Mouse (Mus musculus) urinary bladder, postnatal 36 days (tissue): Measurements from ENCODE around the gene Ppp1r16b.

ENCODE experiments used
- DNase-seq, 2 experiments: peaks; one replicate each; pipeline ENCODE4 v3.0.0; 2022; ENCODE audit warnings: low spot score in 2 of 2, mixed read lengths in 1 of 2

The Ppp1r16b gene

DNA sequence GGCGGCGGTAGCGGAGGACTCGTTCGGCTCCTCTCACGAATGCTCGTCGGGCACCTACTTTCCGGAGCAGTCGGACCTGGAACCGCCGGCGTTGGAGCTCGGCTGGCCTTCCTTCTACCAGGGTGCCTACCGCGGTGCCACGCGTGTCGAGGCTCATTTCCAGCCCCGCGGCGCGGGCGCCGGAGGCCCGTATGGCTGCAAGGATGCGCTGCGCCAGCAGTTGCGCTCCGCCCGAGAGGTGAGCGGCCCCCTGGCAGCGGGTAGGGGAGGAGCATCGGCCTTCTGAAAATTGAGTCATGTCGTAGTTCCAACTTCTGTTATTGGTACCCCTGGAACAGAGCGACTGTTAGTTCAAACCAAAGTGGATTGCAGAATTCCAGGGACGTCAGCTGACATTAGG is 103.2 kb downstream of the Ppp1r16b start:
- DNase-seq = no peak

DNA sequence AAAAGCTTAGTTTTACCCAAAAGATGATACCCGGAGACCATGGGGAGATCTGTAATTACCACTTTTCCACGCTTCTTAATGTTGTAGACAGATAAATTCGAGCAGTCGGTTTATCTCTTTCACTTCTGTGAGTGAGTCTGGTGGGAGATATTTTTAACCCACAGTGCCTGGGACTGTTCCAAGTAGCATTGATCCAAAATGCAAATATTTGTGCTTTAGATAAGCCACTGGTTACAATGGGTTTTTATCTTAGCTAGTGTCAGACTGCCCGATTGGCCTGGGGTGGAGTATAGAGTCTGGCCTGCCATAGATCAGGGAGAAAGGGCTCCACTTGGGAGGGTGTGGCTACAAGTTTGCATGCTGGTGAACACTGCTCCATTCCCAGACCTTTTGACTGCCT is 103.6 kb downstream of the Ppp1r16b start:
- no peak for DNase-seq

DNA sequence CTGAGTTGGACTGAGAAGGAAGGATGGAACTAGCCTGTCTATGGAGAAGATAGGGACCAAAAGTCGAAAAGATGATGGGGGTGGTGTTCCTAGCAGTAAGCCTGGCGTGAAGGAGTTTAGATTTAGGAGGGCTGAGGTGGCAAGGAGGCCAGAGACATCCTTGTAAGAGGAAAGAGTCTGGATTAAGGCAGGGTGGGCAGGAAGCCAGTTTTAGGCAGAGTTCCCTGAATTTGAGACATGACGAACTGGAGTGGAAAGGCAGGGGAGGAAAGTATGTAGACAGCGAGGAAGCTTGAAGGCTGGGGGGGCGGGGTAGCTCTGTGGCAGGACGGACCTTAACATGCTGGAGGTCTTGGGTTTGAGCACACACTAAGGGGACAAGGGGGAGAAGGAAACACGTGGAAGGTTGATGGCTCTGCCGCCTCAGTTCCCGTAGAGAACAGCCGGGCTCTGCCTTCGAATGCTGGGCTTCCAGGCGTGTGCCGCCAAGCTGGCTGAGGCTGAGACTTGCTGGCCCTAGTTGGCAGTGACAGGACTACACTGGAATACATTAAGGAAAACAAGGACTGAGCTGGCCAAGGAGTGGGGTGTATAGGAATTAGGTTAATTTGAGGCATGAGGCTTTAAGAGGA is 105.0 kb downstream of the Ppp1r16b start:
- peak in 1 of 2 experiments; percentile 22 for DNase-seq

DNA sequence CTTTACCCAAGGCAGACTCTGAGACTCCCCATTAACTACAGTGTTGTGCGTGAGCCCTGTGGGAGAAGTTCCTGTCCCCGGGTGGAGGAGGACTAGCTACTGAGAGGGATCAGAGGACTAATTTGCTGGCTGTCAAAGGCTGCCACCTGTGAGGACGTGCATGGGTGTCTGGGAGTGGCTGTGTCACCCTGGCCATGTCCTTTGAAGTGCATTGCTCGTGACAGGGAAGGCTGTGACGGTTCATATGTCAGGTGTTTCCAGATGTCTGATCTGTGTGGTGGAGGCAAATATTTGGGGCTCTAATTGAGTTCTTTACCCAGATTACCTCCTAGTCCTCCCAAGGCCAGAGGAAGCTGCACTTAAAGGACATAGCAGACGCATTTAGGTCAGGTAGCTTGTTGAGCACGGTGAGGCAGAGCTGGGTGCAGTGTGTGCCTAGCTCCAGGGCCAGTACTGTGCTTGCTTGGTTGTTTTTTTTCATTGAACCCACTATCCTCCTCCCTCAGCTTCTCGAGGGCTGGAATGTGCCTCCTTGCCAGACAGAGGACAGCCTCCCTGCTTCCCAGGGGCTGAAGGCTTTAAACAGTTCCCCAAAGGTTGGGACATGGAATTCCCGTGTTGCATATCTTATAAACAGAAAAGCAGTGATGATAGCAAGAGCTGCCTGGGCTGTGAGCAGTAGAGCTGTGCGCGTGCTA is 106.0 kb downstream of the Ppp1r16b start:
- no peak for DNase-seq

DNA sequence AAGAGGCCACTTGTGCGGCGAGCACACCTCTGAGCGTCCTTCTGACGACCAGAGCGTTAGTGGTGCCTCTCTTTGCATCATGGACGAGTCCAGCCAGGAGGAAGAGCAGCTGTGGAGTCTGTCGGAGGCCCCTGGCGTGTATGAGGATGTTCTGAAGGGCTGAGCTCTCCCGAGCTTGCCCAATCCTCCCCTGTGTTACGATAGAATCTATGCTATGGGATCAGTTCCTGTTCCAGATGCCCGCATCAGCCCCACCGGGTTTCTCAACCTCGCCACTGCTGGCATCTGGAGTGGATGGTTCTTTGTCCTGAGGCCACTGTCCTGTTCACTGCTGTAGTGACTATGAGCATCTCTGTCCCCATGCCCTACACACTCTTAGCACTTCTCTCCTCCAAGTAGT is 107.6 kb downstream of the Ppp1r16b start:
- DNase-seq = no peak

DNA sequence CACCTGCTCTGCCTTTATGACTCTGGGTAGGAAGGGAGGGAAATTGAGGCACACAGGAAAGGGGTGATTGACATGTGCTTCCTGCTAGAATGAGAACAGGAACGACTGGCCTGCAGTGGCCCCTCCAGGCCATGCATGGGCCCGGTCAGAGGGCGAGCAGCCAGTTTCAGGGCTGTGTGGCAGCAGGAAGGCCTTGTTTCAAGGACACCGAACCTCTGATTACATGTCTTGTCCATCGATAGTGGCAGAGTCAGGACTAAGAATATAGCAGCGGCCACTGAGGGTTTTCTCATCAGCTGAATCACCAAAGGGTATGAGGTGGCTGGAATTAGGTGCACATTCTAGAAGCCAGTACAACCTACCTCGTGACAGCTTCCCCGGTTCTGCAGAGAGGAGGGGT is 109.7 kb downstream of the Ppp1r16b start:
- DNase-seq = no peak

DNA sequence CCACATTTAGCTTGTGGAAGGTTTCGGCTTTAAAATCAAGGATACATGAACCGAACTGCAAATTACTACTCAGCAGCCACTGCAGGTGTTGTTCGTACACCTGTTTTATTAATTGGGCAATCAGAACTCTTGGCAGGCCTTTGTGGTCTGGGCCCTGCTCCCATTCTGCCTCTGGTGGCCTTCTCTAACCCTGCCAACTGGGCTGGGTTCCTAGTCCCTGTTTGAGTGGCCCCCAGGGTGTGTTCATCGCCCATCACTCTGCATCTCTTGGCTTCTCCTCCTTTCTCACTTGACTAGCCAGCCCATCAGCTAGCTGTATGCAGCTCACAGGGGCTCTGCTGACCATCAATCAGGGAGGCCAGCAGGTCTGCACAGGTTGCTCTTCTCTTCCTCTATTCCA is 111.5 kb downstream of the Ppp1r16b start:
- DNase-seq = no peak

DNA sequence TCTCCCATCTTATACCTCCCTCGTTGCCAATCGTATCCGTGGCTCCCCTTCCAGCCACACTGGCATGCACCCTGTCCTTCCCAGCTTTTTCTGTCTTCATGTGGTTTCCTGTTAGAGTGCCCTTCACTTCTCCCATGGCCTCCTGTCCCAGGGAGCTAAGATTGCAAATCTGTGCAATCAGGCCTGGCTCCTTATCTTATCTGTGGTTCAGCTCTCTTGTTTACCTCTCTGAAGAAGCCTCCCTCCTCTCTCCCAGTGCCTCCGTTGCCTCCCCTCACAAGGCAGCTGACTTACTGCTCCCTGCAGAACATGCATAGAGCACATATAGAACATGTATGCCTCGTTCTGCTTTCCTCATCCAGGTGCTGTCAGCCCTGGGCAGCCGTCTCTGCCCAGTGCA is 112.3 kb downstream of the Ppp1r16b start:
- no peak for DNase-seq

DNA sequence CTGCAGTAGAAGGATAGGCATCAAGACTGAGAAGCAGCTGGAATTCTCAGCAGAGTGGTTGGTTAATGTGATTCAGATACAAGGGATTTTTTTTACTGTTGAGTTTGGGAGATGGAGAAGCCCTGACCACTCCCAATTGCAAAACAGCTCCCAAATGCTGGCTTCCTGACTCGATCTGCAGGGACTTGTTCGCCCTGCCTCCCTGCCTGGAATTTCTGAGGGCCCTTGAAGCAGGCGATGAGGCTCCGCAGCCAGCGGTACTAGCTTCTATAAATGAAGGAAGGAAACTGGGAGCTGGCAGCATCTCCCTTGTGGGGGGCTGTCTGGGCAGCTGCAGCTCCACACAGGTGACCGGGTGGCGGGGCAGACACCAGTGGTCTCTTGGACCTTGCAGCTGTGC is 113.2 kb downstream of the Ppp1r16b start:
- peak; percentile 10 to 36 for DNase-seq

DNA sequence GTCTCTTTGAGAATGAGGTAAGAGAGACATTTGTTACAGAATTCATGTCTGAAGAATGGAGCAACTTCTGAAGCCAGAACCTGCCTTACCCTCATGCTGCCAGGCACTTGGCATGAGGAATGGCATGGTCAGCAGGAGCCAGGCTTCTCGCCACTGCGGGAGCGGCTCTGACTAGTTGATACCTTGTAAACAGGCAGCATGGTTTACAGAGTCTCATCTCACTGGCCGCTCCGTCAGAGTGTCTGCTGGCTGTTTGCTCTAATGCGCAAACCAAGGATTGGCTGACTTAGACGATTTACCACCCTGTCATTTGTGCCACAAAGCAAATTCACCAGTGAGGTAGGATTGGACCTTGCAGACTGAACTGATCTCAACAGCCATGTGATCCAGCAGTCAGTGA is 115.9 kb downstream of the Ppp1r16b start:
- no peak for DNase-seq

DNA sequence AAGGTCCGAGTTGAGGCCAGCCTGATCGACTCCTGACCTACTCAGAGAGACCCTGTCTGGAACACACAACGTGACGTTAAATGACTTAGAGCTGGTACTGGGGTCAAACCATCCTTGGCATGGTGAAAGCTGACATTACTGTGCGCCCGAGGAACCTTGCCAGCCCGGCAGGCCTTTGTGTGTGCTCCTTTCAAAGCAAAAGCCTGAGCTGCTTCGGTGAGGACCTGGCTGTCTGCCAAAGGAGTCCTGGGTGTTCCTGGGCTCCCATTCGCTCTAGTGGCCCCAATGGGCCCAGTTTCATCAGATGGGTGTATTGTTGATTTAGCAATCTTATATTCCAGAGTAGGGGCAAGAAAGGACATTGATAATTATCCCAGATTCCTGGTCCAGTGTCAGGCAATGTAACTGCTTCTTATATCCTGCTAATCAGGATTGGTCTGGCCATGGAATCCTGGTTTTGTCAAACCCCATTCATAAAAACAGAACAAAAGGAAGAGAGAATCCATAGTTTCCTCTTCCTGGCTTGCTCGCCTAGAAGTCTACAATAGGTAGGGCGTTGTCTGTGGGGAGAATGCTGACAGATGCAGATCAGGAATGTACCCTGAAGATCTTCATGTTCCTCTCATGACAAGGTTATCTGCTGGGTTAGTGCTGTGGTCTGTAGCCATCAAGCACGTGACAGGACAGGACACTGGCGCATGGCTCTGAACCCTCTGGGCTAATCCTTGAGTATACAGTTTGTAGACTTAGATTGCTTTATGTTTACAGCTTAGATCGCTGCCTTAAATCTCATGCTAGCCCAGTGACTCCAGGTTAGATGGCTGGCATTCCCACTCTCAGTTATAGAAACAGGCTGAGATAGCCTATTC is 122.0 kb downstream of the Ppp1r16b start:
- peak in 1 of 2 experiments; percentile 45 for DNase-seq

DNA sequence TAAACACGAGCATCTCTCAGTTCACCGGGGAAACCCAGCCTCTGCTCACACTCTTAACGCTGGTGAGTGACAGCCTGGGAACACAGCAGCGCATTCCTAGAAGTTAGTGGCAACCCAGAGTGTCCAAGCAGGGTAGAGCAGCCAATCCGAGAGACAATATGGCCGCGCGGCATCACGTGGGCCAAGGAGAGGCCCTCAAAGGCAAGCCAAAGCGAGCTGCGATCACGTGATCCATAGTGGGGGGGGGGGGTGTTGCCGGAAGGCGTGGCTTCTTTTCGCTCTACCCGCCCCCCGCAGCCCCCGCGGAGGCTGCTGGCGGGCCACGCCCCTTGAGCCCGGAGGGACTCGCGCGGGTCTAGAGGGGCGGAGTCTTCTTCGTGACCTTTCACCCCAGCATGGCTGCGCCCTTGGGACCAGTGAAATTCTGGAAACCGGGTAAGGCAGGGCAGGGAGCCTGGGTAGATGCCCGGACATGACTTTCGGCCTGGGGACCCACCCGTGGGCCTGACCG is 129.4 kb downstream of the Ppp1r16b start, which contains the start of gene Dhx35:
Gene Dhx35, plus strand, starts transcription at position 314 of the 511 bp plus-strand sequence.
- peak; percentile 83 to 91 for DNase-seq

DNA sequence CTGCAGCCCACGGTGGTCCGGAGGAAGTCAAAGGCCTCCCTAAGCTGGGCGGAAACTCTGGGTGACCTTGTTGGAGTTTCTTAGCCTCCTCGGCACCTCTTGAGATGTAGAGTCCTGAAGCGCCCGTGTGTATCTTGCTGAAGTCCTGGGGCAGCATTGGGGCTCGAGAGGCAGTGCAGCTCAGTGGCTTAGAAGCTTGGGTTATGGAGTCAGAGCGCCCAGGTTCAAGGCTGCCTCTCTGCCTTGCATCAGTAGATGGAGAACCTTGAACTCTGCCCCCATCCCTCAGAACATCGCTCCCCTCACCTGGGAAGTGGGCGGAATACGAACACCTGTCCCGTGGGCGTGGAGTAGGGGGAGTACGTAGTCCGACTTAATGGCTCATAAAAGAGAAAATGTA is 129.8 kb downstream of the Ppp1r16b start:
- no peak for DNase-seq

DNA sequence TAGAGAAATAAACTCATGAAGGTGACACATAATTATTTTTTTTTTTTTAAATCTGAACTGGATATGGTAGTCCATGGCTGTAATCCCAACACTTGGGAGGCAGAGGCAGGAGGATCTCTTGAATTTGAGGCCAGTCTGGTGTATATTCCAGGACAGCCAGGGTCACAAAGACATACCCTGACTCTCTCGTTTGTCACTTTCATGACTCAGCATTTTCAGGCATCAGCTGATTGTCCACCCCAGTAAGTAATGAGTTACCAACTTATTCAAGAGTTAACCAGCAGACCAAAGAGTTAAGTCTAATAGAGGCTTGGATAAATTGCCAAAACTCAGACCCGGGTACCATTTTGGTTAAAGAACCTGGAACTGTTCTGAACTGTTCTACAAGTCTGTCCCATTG is 130.7 kb downstream of the Ppp1r16b start:
- no peak for DNase-seq

DNA sequence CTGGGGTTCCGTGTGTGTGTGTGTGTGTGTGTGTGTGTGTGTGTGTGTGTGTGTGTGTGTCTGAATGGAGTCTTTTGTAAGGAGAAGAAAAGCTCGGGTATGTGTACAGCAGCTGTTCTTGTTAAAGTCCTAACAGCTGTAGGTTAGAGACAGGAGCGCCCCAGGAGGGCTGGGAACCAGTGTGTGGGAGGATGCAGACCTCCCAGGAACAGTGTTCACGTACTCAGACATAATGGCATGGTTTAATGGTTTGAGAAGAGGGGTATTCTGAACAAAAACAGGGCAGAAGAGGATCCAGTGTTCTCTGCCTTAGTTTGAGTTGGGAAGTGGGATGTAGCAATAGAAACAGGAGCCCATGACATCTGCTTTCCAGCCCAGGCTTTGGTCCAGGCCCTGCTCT is 134.1 kb downstream of the Ppp1r16b start:
- DNase-seq = no peak

DNA sequence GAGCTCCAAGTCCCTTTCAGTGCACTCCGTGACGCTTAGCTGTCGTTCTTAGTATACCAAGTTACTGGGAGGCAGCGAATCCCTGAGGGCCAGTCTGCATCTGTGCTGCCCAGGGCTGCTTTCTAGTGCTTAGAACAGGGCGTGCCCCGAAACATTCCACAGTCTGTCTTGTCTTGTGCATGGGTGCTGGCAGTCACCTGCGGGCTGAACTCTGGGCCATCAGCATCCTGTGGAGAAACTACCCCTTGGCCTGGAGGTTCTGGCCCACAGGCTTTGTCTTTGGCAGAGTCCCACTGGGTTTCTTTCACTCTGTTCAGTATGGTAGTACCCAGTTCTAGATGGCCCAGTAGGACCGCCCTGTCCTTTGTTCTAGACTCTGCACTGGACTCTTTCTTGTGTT is 135.6 kb downstream of the Ppp1r16b start:
- DNase-seq = no peak

DNA sequence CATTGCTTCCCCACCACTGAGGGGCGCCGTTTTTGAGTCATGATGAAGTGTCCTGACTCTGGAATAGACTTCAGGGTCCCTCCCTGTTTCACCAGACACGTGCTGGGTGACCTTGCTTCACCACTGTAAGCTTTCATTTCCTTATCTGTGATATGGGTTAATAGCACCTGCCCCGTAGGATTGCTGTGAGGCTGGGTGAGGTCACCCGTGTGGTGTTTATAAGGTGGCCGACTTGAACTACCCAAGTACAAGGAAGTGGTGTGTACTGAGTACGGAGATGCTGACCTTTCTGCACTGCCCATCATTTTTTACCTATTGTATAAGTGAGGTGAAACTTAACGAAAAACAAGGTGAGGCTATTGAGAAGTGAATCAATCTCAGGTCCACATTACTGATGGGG is 138.4 kb downstream of the Ppp1r16b start:
- DNase-seq = no peak

DNA sequence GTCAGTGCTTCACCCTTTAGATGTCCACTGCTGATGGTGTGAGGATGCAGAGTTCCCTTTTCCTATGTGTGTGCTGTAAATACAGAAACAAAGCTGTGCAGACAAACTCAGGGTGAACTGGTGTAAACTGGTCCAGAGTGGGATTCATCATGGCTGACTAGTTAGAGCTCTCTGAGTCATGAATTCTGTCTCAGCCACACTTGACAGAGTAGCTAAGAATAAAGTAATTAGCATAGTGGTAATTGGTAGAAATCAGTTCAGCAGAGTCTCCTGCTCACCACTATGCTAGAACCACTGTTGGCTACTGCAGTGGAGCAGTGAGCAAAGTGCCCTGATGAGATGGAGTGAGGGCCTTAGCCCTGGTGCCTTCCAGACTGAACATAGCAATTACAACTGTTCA is 150.5 kb downstream of the Ppp1r16b start:
- DNase-seq = no peak
